Mouse (Mus musculus): ENCODE data around the gene Rnd3.

GRCm38 (mm10) chr2:51142422-51142821 lies 6.5 kb downstream of the Rnd3 start:
- no peak for TF ChIP-seq GATA1 (IDR thresholded peaks at IDR 0.05; ENCODE audit: borderline replicate concordance, low read length)
- TF ChIP-seq FLI1 (IDR thresholded peaks at IDR 0.05; ENCODE audit: low read length), result no peak
